Mouse (Mus musculus) left cerebral cortex, adult 2 months (tissue): ENCODE measurements around the gene Lamb3. TPM values are rescaled to one million over a fixed set of nuclear protein-coding genes. Genes with fewer than 3 reads are reported as not detected.
"Not testable (repeated sequence)": the region's sequence is repeated elsewhere in the genome, so short reads cannot be mapped to it uniquely, and the experiment has no call there.

Source experiments
- DNase-seq, 2 experiments: peaks; one replicate each; pipeline ENCODE4 v3.0.0; 2021 to 2022; ENCODE audit warnings: low spot score in 2 of 2, mixed read lengths in 1 of 2; ENCODE audit errors: extremely low spot score in 1 of 2
- H3K27ac ChIP-seq: fragments of 200-600 bp; 2 replicates; pipeline ENCODE4 v1.8.1; 2022
- H3K4me3 ChIP-seq: fragments of 200-600 bp; 2 replicates; pipeline ENCODE4 v1.8.1; 2022
- CTCF ChIP-seq: fragments of 200-600 bp; IDR thresholded peaks from 2 replicates; pipeline ENCODE4 v1.8.1; 2022; ENCODE audit warnings: antibody characterized with exemption, mild to moderate bottlenecking, moderate library complexity
- intact Hi-C: fragments of 180-260 bp; cut with DNase I; formaldehyde crosslinking; loops from one replicate; pipeline ENCODE4 v1.15.1; 2025
- total RNA-seq, 2 experiments: library from RNA; stranded (reverse); gene quantifications; 2 replicates each; pipeline ENCODE4 v1.2.3; 2021

Lamb3 gene
- total RNA-seq, 2 experiments from 2014 or later: 0.97 to 1.1 TPM

DNA sequence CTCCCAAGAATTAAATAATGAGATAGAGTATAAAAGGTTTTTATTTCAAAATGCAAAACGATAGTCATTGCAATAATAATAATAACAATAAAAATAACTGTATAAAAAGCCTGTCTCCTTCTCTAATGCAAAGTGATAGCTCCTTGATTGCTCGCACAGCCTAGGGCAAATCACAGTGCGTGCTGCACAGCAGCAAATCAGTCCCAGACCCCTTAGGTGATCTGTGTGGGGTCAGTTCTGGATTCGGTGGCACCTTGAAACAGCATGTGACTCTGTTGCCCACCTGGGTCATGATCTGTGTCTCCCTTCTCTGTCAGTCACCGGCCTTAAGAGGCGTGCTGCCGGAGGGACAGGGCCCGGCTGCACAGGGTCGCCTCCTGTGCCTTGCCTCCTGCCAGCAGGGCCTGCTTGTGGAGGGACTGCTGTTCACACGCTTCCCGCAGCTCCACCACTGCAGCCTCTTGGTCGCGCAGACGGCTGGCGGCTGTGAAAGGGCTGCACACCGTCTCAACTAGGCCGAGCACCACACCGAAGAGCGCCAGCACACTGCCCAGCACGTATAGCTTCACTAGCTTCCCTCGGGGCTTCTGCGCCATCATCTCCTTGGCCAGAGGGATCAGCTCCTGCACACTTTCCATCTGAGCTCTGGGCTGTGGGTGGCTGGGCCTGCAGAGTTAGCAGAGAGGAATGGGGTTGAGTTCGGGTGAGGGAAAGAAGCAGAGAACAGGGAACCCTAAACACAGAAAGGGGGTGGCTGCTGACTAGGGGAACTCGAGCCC, 64.8 kb downstream of the Lamb3 start:
- peak; percentile 22 to 43 for DNase-seq
- TF ChIP-seq CTCF: no peak
- intact Hi-C loops: loop anchor here (2.0 kb wide), 1 partner anchor 46 kb away; no protein-coding TSS in a partner anchor
- peak overlapping the region; percentile 51 for H3K4me3 ChIP-seq
- peak overlapping the region; percentile 91 for H3K27ac ChIP-seq

DNA sequence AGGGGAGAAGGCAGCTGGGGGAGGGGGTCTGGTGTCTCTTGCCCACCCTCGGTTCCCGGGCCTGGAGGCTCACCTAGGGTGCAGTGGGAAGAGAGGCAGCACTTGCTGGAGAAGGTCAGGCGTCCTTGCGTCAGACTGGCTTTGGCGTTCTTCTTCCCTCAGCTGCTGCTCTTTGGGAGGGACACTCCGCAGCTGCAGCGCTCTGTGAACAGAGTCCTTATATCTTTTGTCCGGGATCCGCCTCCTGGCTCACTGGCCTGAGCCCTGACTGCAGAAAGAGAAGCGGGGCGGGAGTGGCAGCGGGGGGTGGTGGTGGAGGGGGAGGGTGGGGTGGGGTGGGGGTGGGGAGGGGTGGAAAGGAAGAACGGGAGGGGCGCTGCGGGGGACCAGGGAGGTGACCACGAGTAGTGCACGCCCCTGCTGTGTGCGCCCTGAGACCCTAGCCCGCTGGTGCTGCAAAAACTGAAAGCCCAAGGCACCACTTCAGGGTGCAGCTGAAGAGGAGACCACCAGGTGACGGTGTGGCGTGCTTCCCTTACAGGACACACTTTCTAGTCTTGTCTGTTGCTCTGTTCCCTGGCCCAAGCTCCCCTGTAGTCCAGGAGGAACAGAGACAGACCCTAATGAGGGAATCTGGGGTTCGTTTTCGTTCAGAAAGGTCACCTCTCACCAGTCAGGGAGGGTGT, 65.6 kb downstream of the Lamb3 start, which contains the start of gene G0s2:
Gene G0s2 (minus strand): TSS at position 302 of the 686 bp plus-strand sequence.
- Histone ChIP-seq H3K27ac (peak within 1 kb of the TSS; percentile 91), H3K4me3 (peak within 1 kb of the TSS; percentile 51)
- intact Hi-C loops: loop anchor here (2.0 kb wide), 1 partner anchor 46 kb away; no protein-coding TSS in a partner anchor
- DNase-seq: peak in 1 of 2 experiments; percentile 58
- TF ChIP-seq CTCF: peak; percentile 16

DNA sequence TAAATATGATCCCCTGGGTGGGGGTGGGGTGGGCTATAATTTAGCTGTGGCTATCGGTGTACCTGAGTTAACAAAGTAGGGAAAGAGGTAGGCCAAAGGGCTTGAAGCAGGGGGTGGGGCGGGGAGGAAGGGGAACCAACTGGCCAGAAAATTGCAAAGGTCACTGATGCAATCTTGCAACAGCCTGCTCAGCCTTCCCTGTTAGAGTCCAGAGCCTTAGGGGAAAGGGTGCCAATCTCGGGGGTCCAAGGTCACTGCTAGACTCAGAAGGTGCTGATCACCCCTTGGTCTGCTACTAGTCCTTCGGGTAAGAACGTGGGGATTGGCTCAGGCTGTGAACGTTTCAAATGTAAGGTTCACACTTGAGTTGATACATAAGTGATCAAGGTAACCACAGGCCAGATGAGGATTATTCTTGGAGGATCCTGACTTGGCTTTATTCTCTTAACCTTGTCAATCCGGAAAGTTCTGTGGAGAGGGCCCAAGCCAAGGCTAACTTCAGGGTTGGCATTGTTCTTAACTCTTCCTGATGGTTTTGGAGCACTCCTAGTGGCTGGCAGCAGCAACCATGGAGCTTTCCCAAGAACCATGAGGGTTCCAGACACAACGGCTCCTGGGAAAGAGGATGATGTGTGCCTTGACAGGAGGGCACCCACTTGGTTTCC, 67.0 kb downstream of the Lamb3 start:
- Histone ChIP-seq H3K4me3 (no peak overlapping the region), H3K27ac (no peak overlapping the region)
- DNase-seq: no peak
- TF ChIP-seq CTCF: no peak; the same call in 1 of the 2 replicates
- intact Hi-C loops: no loop called here

DNA sequence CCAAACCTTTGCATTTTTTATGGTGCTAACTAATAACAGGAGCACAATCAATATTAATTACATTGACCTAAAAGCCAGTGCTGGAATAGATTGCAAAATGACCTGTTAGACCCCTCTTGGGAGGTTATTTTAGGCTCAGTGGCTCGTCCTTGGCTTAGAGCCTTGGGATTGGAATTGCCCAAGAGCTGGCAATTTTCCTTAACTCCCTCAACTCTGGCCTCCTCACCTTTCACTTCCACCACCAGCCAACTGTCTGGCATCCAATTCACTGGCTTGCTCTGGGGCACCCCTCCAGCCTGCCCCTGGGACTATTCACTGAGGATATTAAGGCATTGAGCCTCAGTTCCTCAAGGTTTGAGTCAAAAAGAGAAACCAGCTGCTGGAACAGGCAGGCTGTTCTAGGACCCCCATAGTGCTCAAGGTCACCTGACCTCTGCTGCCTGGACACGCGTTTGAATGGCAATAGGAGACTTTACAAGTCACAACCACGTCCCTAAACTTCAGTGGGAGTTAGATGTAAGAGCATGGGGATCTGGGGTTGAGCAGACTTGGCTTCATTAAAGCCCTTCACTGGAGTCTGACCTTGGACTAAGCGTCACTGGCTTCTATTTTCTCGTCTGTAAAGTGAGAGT, 71.0 kb downstream of the Lamb3 start:
- no peak overlapping the region for H3K4me3 ChIP-seq
- DNase-seq: no peak
- no peak for TF ChIP-seq CTCF
- intact Hi-C loops: no loop called here
- H3K27ac ChIP-seq: no peak overlapping the region

DNA sequence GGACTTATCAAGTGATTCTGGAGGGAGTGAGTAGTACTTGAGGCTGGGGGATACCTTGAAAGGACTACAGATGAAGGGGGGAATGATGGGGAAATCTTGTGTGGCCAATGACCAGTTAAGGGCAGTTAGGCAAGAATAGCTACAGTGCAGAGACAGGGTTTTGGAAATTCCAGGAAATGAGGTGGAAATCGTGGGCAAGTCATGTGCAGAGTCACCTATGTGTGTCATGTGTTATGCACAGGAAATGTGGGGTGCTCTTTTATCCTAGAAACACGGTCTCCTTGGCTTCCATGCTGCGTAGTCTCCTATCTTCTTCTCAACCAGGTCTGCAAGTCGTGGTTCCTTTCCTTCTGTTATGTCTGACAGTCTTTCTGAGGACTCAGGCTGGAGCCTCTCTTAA, 72.0 kb downstream of the Lamb3 start:
- Histone ChIP-seq H3K4me3 (no peak overlapping the region), H3K27ac (no peak overlapping the region)
- intact Hi-C loops: no loop called here
- no peak for TF ChIP-seq CTCF
- no peak for DNase-seq

DNA sequence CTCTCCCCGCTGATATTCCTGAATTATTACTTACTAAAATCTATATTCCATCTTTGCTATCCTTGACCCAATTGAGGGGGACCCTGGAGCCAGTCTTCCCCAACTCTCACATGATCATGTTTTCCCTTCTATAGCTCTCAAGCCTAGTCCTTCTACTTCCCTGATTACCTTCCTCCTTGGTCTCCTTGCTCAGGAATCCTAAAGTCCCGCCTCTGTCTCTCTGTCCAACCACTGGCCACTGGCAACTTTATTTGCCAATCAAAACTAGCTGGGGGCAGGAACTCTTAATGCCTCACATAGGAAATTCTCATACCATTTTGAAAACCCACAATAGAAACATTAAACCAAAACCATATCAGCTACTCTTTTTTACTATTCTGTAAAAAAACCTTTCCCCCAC, 73.8 kb downstream of the Lamb3 start:
- intact Hi-C loops: no loop called here
- H3K27ac ChIP-seq: no peak overlapping the region
- DNase-seq: no peak
- no peak for TF ChIP-seq CTCF
- H3K4me3 ChIP-seq: no peak overlapping the region

DNA sequence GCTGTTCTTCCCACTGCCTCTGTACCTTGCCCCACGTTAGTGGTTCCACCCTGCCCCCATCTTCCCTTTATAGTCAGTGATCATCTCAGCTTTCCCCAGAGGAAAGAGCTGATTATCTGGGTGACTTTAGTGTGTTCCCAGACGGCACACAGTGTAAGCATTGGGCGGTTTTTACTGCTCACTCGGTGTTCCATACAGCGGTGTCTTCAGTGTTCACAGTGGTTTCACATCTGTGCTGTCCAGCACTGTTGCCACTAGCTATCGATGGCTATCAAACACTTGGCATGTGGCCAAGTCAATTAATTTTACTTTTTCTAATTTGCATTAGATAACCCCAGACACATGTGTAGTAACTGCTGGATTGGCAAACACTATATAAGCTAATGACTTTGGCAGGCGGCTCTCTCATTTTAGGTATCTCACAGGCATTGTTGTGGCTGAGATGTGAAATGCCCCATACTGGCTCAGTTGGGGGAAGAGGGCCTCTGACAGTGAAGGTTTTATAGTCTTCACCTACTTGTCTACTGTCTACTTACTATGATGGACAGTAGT, 76.8 kb downstream of the Lamb3 start:
- intact Hi-C loops: no loop called here
- H3K4me3 ChIP-seq: no peak overlapping the region
- H3K27ac ChIP-seq: no peak overlapping the region
- no peak for DNase-seq
- TF ChIP-seq CTCF: no peak

DNA sequence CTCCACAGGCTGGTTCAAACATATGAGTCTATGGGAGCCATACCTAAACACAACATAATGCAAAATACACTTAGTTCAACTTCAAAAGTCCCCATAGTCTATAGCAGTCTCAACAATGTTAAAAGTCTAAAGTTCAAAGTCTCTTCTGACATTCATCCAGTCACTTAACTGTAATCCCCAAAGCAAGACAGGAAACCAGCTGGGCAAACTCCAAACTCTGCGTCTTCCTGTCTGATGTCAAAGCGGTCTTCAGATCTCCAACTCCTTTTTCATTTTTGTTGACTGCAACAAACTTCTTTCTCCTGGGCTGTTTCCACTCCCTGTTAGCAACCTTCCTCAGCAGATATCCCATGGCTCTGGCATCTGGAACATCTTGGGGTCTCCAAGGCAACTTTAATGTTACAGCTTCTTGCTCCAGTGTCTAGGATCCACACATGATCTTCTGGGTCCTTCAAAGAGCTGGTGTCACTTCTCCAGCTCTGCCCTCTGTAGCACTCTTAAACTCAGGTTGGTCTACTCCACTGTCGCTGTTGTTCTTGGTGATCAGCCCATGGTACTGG, 78.3 kb downstream of the Lamb3 start:
- DNase-seq, H3K4me3 ChIP-seq, H3K27ac ChIP-seq, intact Hi-C loops: not testable (repeated sequence)

DNA sequence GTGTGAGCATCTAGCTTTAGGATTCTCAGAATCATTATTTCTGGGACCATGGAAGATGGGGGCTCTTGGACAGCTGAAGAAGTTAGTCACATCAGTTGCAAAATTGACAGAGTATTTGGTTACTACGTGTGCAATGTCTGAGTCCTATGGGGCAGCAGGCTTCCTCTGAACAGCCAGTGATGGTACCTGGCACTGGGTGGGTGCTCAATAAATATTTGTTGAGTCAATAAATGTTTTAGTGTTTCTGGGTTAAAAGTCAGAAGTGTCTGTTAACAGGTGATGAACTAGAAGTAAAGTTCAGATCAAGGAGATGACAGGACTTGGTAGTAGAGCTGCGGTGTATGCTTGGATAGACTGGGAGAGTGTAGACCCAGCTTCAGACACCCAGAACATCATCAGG, 80.1 kb downstream of the Lamb3 start:
- Histone ChIP-seq H3K4me3 (no peak overlapping the region), H3K27ac (no peak overlapping the region)
- no peak for DNase-seq
- no peak for TF ChIP-seq CTCF
- intact Hi-C loops: no loop called here

DNA sequence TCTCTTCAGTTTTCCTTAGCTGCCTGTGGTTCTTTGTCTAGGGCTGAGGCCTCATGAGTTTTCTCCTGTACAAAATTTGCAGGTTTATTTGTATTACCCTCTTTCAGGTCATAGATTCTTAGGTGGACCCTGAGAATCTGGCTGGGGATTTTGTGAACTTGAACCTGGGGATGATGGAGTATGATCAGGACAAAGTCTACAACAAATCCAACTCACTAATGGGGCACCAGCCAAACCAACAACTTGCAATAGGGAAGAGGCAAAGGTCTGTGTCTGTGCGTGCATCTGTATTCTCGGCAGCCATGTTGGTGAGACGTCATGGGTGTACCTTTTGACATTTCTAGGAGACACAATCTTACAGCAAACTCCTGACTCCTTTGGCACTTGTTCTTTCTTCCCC, 81.6 kb downstream of the Lamb3 start:
- DNase-seq: no peak
- intact Hi-C loops: no loop called here
- H3K4me3 ChIP-seq: no peak overlapping the region

DNA sequence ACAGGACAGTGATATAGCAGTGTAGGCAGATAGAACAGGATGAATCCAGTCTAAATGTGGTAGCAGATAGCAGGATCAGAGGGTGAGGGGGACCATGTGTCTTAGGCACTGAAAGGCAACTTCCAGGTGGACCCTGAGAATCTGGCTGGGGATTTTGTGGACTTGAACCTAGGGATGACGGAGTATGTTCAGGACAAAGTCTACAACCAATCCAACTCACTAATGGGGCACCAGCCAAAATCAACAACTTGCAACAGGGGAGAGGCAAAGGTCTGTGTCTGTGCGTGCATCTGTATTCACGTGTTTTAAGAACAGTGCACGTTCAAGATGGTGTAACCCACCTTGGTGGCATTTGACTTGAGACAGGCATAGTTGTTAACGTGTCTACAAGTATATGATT, 82.4 kb downstream of the Lamb3 start:
- H3K27ac ChIP-seq: no peak overlapping the region
- intact Hi-C loops: no loop called here
- no peak for TF ChIP-seq CTCF
- H3K4me3 ChIP-seq: no peak overlapping the region
- DNase-seq: no peak

More for the DNA sequence above, 81.6 kb downstream of the Lamb3 start:
- no peak for TF ChIP-seq CTCF
- no peak overlapping the region for H3K27ac ChIP-seq
